Mouse (Mus musculus) CD4-positive, CD25-positive, alpha-beta regulatory T cell, adult 4 months (primary cell): ENCODE measurements at regions not wholly inside any gene's neighbourhood (a gene's known extent, or its start where the extent isn't known, plus 50 kb on each side); places are given as distances from the start of the nearest gene placed in this dataset.

ENCODE experiments used
- ATAC-seq: one replicate; pipeline ENCODE4 v1.8.0; 2017

- no peak for ATAC-seq
Measured at GRCm38 (mm10) chr4:47534959-47535358, 60.5 kb downstream of the Sec61b start.

GRCm38 (mm10) chr4:47567694-47568093 lies 93.2 kb downstream of the Sec61b start:
- ATAC-seq, result no peak

- no peak for ATAC-seq
Measured at GRCm38 (mm10) chr4:47570846-47571245, 96.4 kb downstream of the Sec61b start.

- ATAC-seq, result no peak
Measured at GRCm38 (mm10) chr4:47576011-47576410, 101.6 kb downstream of the Sec61b start.

GRCm38 (mm10) chr4:47577490-47577889 lies 103.0 kb downstream of the Sec61b start:
- ATAC-seq, result no peak

GRCm38 (mm10) chr4:47578637-47579036 lies 104.2 kb downstream of the Sec61b start:
- ATAC-seq, result no peak

GRCm38 (mm10) chr4:47580556-47580955 lies 106.1 kb downstream of the Sec61b start:
- no peak for ATAC-seq

GRCm38 (mm10) chr4:47587256-47587655 lies 112.8 kb downstream of the Sec61b start:
- no peak for ATAC-seq

- ATAC-seq, result no peak
Measured at GRCm38 (mm10) chr4:47592271-47592986, 118.0 kb downstream of the Sec61b start.

- ATAC-seq, result no peak
Measured at GRCm38 (mm10) chr4:47593155-47593554, 118.7 kb downstream of the Sec61b start.

GRCm38 (mm10) chr4:47594171-47594570 lies 119.7 kb downstream of the Sec61b start:
- ATAC-seq, result no peak

GRCm38 (mm10) chr4:47595841-47596240 lies 121.4 kb downstream of the Sec61b start:
- no peak for ATAC-seq

- no peak for ATAC-seq
Measured at GRCm38 (mm10) chr4:47597586-47597985, 123.1 kb downstream of the Sec61b start.

- no peak for ATAC-seq
Measured at GRCm38 (mm10) chr4:47598216-47598615, 123.8 kb downstream of the Sec61b start.

GRCm38 (mm10) chr4:47601301-47602070 lies 127.0 kb downstream of the Sec61b start:
- no peak for ATAC-seq

GRCm38 (mm10) chr4:47603378-47603777 lies 128.9 kb downstream of the Sec61b start:
- no peak for ATAC-seq

- no peak for ATAC-seq
Measured at GRCm38 (mm10) chr4:47603847-47604397, 129.5 kb downstream of the Sec61b start.

GRCm38 (mm10) chr4:47605676-47606075 lies 131.2 kb downstream of the Sec61b start:
- no peak for ATAC-seq

- ATAC-seq, result no peak
Measured at GRCm38 (mm10) chr4:47608673-47609072, 134.2 kb downstream of the Sec61b start.

- ATAC-seq, result no peak
Measured at GRCm38 (mm10) chr4:47610913-47611312, 136.5 kb downstream of the Sec61b start.

GRCm38 (mm10) chr4:47616525-47616924 lies 142.1 kb downstream of the Sec61b start:
- no peak for ATAC-seq

- ATAC-seq, result no peak
Measured at GRCm38 (mm10) chr4:47620700-47621099, 146.2 kb downstream of the Sec61b start.

GRCm38 (mm10) chr4:47622851-47623743 lies 148.6 kb downstream of the Sec61b start:
- ATAC-seq, result no peak
